Mouse (Mus musculus): ENCODE results near the gene Igfbp1. TPM values are rescaled to one million over a fixed set of nuclear protein-coding genes. Genes with fewer than 3 reads are reported as not detected.

The Igfbp1 gene
- polyA plus RNA-seq, 1 experiment, result not detected

DNA sequence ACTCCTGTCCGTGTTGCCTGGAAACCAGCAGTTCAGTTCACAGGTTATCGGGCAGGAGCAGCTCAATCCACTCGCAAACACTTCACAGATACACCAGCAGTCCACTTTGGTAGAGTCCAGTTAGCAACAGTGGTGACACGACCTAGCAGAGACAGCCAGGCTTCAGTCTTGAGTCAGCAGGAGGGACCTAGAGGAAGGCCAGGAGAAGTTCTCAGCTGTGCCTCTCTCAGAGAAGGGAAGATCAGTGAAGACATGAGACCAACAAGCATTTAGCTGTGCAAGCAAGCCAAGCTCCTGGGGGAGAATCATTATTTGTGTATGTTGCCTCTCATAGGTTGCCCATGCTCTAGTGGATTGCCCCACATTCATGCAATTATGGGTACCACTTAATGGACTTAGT lies 30.5 kb downstream of the Igfbp1 start:
- TF ChIP-seq USF1 (IDR thresholded peaks at IDR 0.05; ENCODE audit: low read depth), result no peak
- TF ChIP-seq POLR2A (IDR thresholded peaks at IDR 0.05; ENCODE audit: insufficient read length, low read depth), result no peak
- TF ChIP-seq CEBPB (IDR thresholded peaks at IDR 0.05; ENCODE audit: insufficient read depth, poor library complexity, severe bottlenecking), result no peak
- TF ChIP-seq TCF12 (IDR thresholded peaks at IDR 0.05; ENCODE audit: insufficient read depth, poor library complexity, severe bottlenecking), result no peak
- TF ChIP-seq MYOD1 (IDR thresholded peaks at IDR 0.05; ENCODE audit: control insufficient read depth in 1 of 3, insufficient read length in 2 of 3, low read depth in 2 of 3), result no peak
- no peak for TF ChIP-seq REST (IDR thresholded peaks at IDR 0.05; ENCODE audit: insufficient read depth, insufficient read length)
- TF ChIP-seq SRF (IDR thresholded peaks at IDR 0.05; ENCODE audit: control insufficient read depth, insufficient read length, low read depth), result no peak
- TF ChIP-seq MYOG (IDR thresholded peaks at IDR 0.05; ENCODE audit: control insufficient read depth in 1 of 3, insufficient read depth in 1 of 3, insufficient read length in 2 of 3, low read depth in 2 of 3), result no peak
- no peak for TF ChIP-seq POLR2AphosphoS2 (IDR thresholded peaks at IDR 0.05; ENCODE audit: insufficient read length, low read depth)
- TF ChIP-seq E2F4 (IDR thresholded peaks at IDR 0.05; ENCODE audit: insufficient read depth), result no peak
- Histone ChIP-seq H3K36me3 (ENCODE audit: control insufficient read depth, insufficient read depth) (no peaks in the 10 kb centered on the region), H3K4me2 (ENCODE audit: low read depth) (no peak overlapping the region), H3K79me2 (ENCODE audit: control insufficient read depth, insufficient read depth) (no peaks in the 10 kb centered on the region), H3K27me3 (ENCODE audit: control insufficient read depth, insufficient read depth, insufficient read length) (no peaks in the 10 kb centered on the region), H3K4me3 (no peak overlapping the region), H3ac (ENCODE audit: control insufficient read depth, insufficient read length) (no peak overlapping the region)

DNA sequence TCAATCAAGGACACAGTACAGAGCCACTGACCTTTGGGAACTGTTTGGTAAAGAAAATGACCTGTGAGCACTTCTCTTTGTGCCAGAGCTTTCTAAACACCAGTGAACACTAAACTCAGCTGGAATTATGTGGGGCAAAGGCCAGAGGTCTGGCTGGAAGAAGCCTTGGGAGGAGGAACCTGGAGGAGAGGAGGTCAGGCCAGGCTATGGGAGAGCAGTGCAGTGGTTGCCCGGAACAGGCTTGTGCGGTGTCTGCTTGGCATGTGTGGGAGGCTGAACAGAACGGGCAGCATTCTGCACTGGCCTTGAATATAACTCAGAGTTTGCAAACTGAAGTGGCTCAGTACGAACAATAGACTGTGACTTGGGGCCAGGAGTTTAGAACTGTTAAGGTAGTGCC lies 32.4 kb downstream of the Igfbp1 start:
- no peaks in the 10 kb centered on the region for H3K79me2 ChIP-seq (ENCODE audit: control insufficient read depth, insufficient read depth)
- no peaks in the 10 kb centered on the region for H3K36me3 ChIP-seq (ENCODE audit: control insufficient read depth, insufficient read depth)
- H3K27me3 ChIP-seq (ENCODE audit: control insufficient read depth, insufficient read depth, insufficient read length), result no peaks in the 10 kb centered on the region
- H3ac ChIP-seq (ENCODE audit: control insufficient read depth, insufficient read length), result no peak overlapping the region
- no peak for TF ChIP-seq MYOG (IDR thresholded peaks at IDR 0.05; ENCODE audit: control insufficient read depth in 1 of 3, insufficient read depth in 1 of 3, insufficient read length in 2 of 3, low read depth in 2 of 3)
- TF ChIP-seq USF1 (IDR thresholded peaks at IDR 0.05; ENCODE audit: low read depth), result no peak
- TF ChIP-seq E2F4 (IDR thresholded peaks at IDR 0.05; ENCODE audit: insufficient read depth), result no peak
- TF ChIP-seq MYOD1 (IDR thresholded peaks at IDR 0.05; ENCODE audit: control insufficient read depth in 1 of 3, insufficient read length in 2 of 3, low read depth in 2 of 3), result no peak
- TF ChIP-seq TCF12 (IDR thresholded peaks at IDR 0.05; ENCODE audit: insufficient read depth, poor library complexity, severe bottlenecking), result no peak
- TF ChIP-seq POLR2A (IDR thresholded peaks at IDR 0.05; ENCODE audit: insufficient read length, low read depth), result no peak
- no peak for TF ChIP-seq POLR2AphosphoS2 (IDR thresholded peaks at IDR 0.05; ENCODE audit: insufficient read length, low read depth)
- TF ChIP-seq CEBPB (IDR thresholded peaks at IDR 0.05; ENCODE audit: insufficient read depth, poor library complexity, severe bottlenecking), result no peak
- no peak for TF ChIP-seq REST (IDR thresholded peaks at IDR 0.05; ENCODE audit: insufficient read depth, insufficient read length)
- TF ChIP-seq TCF3 (IDR thresholded peaks at IDR 0.05; ENCODE audit: insufficient read length, low read depth), result no peak
- TF ChIP-seq MAX (IDR thresholded peaks at IDR 0.05; ENCODE audit: low read depth), result no peak
- TF ChIP-seq SRF (IDR thresholded peaks at IDR 0.05; ENCODE audit: control insufficient read depth, insufficient read length, low read depth), result no peak
- H3K4me2 ChIP-seq (ENCODE audit: low read depth), result no peak overlapping the region
- no peak overlapping the region for H3K4me3 ChIP-seq

DNA sequence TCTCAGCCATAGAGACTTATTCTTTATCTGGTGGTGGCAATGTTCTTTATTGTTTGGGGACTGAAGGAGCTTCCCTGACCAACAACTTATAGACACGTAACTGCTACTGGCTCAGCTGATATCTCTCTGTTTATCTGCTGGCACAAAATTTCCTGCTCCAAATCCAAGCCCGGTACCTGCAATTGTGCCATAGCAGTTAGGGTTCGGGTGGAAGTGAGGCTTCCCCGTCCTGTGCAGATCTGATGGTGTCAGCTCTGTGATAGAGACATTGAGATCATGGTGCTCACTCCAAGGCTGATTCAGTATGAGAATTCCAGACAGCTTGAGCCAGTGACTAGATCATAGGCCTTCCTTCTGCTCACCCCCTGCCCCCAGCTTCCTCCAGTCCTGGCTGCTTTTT lies 34.4 kb downstream of the Igfbp1 start:
- H3K79me2 ChIP-seq (ENCODE audit: control insufficient read depth, insufficient read depth), result no peaks in the 10 kb centered on the region
- H3K27me3 ChIP-seq (ENCODE audit: control insufficient read depth, insufficient read depth, insufficient read length), result no peaks in the 10 kb centered on the region
- H3K4me3 ChIP-seq, result no peak overlapping the region
- H3K36me3 ChIP-seq (ENCODE audit: control insufficient read depth, insufficient read depth), result no peaks in the 10 kb centered on the region
- TF ChIP-seq USF1 (IDR thresholded peaks at IDR 0.05; ENCODE audit: low read depth) (no peak), MYOG (IDR thresholded peaks at IDR 0.05; ENCODE audit: control insufficient read depth in 1 of 3, insufficient read depth in 1 of 3, insufficient read length in 2 of 3, low read depth in 2 of 3) (no peak), REST (IDR thresholded peaks at IDR 0.05; ENCODE audit: insufficient read depth, insufficient read length) (no peak), TCF12 (IDR thresholded peaks at IDR 0.05; ENCODE audit: insufficient read depth, poor library complexity, severe bottlenecking) (no peak), E2F4 (IDR thresholded peaks at IDR 0.05; ENCODE audit: insufficient read depth) (no peak), SRF (IDR thresholded peaks at IDR 0.05; ENCODE audit: control insufficient read depth, insufficient read length, low read depth) (no peak)
- H3K4me2 ChIP-seq (ENCODE audit: low read depth), result no peak overlapping the region
- no peak overlapping the region for H3ac ChIP-seq (ENCODE audit: control insufficient read depth, insufficient read length)

DNA sequence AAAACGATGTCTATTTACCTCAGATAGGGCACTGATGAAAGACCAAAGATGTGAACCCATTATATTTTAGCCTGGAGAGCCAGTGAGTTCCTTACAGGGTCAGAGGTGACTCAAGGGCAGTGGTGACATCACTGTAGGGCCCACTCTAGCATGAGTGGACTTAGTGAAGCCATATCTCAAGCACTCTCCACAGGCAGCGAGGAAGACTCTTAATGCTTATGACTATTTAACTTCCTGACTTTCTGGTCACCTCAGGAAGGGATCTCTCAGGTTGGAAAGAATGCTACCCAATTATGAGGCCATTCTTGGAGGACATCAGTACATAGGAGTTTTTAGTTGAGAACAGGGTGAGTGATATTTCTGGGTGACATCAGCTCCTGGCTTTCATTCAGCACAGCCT lies 35.8 kb downstream of the Igfbp1 start:
- H3K4me2 ChIP-seq (ENCODE audit: low read depth), result no peak overlapping the region
- no peaks in the 10 kb centered on the region for H3K79me2 ChIP-seq (ENCODE audit: control insufficient read depth, insufficient read depth)
- no peaks in the 10 kb centered on the region for H3K36me3 ChIP-seq (ENCODE audit: control insufficient read depth, insufficient read depth)
- TF ChIP-seq CEBPB (IDR thresholded peaks at IDR 0.05; ENCODE audit: insufficient read depth, poor library complexity, severe bottlenecking) (no peak), POLR2AphosphoS2 (IDR thresholded peaks at IDR 0.05; ENCODE audit: insufficient read length, low read depth) (no peak), REST (IDR thresholded peaks at IDR 0.05; ENCODE audit: insufficient read depth, insufficient read length) (no peak), MYOG (IDR thresholded peaks at IDR 0.05; ENCODE audit: control insufficient read depth in 1 of 3, insufficient read depth in 1 of 3, insufficient read length in 2 of 3, low read depth in 2 of 3) (no peak)
- H3ac ChIP-seq (ENCODE audit: control insufficient read depth, insufficient read length), result no peak overlapping the region
- H3K27me3 ChIP-seq (ENCODE audit: control insufficient read depth, insufficient read depth, insufficient read length), result no peaks in the 10 kb centered on the region
- no peak overlapping the region for H3K4me3 ChIP-seq

DNA sequence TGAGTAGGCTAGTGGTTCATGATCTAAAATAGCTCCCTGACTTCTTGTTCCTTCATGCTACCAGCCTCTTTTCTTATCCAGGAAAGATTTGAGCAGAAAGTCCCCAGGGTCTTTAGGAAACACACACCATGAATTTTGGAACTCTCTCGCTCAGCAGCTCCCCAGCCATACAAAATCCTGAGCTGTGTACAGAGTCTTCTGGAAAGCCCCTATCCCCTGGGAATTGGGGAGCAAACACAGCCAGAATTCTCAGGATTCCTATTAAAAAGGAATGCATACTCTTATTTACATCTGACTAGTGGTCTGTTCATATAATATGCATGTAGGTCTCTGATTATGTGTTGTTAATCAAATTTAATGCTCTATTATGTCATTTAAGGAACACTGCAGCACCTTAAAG lies 36.9 kb downstream of the Igfbp1 start:
- Histone ChIP-seq H3K4me3 (no peak overlapping the region), H3K4me2 (ENCODE audit: low read depth) (no peak overlapping the region), H3K79me2 (ENCODE audit: control insufficient read depth, insufficient read depth) (no peaks in the 10 kb centered on the region), H3ac (ENCODE audit: control insufficient read depth, insufficient read length) (no peak overlapping the region), H3K27me3 (ENCODE audit: control insufficient read depth, insufficient read depth, insufficient read length) (no peaks in the 10 kb centered on the region), H3K36me3 (ENCODE audit: control insufficient read depth, insufficient read depth) (no peaks in the 10 kb centered on the region)
- TF ChIP-seq MYOG (IDR thresholded peaks at IDR 0.05; ENCODE audit: control insufficient read depth in 1 of 3, insufficient read depth in 1 of 3, insufficient read length in 2 of 3, low read depth in 2 of 3) (no peak), MAX (IDR thresholded peaks at IDR 0.05; ENCODE audit: low read depth) (no peak), POLR2A (IDR thresholded peaks at IDR 0.05; ENCODE audit: insufficient read length, low read depth) (no peak), TCF3 (IDR thresholded peaks at IDR 0.05; ENCODE audit: insufficient read length, low read depth) (no peak), SRF (IDR thresholded peaks at IDR 0.05; ENCODE audit: control insufficient read depth, insufficient read length, low read depth) (no peak), E2F4 (IDR thresholded peaks at IDR 0.05; ENCODE audit: insufficient read depth) (no peak), USF1 (IDR thresholded peaks at IDR 0.05; ENCODE audit: low read depth) (no peak), CEBPB (IDR thresholded peaks at IDR 0.05; ENCODE audit: insufficient read depth, poor library complexity, severe bottlenecking) (no peak), MYOD1 (IDR thresholded peaks at IDR 0.05; ENCODE audit: control insufficient read depth in 1 of 3, insufficient read length in 2 of 3, low read depth in 2 of 3) (no peak)

Data from myocyte (in vitro differentiated cells).